Mouse (Mus musculus) forebrain, embryonic 13.5 days (tissue): ENCODE results near the gene Pknox2. TPM values are rescaled to one million over a fixed set of nuclear protein-coding genes. Genes with fewer than 3 reads are reported as not detected.

Experiments
- ATAC-seq: fragments of 200-750 bp; cut with Nextera tagmentation; 2 replicates; pipeline ENCODE4 v1.8.0; 2017
- H3K27ac ChIP-seq: fragments of 300-500 bp; sonication (generic); 2 replicates; pipeline ENCODE4 v1.5.1; 2015; ENCODE audit warnings: inconsistent platforms, mild to moderate bottlenecking, moderate library complexity
- H3K27me3 ChIP-seq: fragments of 300-500 bp; sonication (generic); 2 replicates; pipeline ENCODE4 v1.6.1; 2015; ENCODE audit warnings: mild to moderate bottlenecking, inconsistent platforms
- H3K36me3 ChIP-seq: fragments of 300-500 bp; sonication (generic); 2 replicates; pipeline ENCODE4 v1.6.1; 2015; ENCODE audit warnings: mild to moderate bottlenecking, inconsistent platforms; ENCODE audit not compliant: poor library complexity, severe bottlenecking
- H3K4me1 ChIP-seq: fragments of 300-500 bp; sonication (generic); 2 replicates; pipeline ENCODE4 v1.6.1; 2015; ENCODE audit warnings: inconsistent platforms
- H3K4me2 ChIP-seq: fragments of 300-500 bp; sonication (generic); 2 replicates; pipeline ENCODE4 v1.6.1; 2015; ENCODE audit warnings: inconsistent platforms, mild to moderate bottlenecking, moderate library complexity
- H3K4me3 ChIP-seq: fragments of 300-500 bp; sonication (generic); 2 replicates; pipeline ENCODE4 v1.5.1; 2015; ENCODE audit warnings: mild to moderate bottlenecking, inconsistent platforms
- H3K9ac ChIP-seq: fragments of 300-500 bp; sonication (generic); 2 replicates; pipeline ENCODE4 v1.6.1; 2015; ENCODE audit warnings: mild to moderate bottlenecking, inconsistent platforms
- H3K9me3 ChIP-seq: fragments of 300-500 bp; sonication (generic); replicated peaks from 2 replicates; pipeline ENCODE4 v1.6.1; 2016; ENCODE audit warnings: inconsistent platforms
- WGBS: fragments of 180-500 bp; shearing (Covaris S2); methylation state at CpG from one replicate; pipeline ENCODE4 v1.1.7; 2015; 5-methylcytosine and 5-hydroxymethylcytosine counted together
- polyA plus RNA-seq: library from polyadenylated mRNA; unstranded; fragments of >200 nt; fragmentation: Nextera tagmentation; extraction: Ambion mirVana; gene quantifications from 2 replicates; pipeline ENCODE4 v1.2.1, GENCODE M21; 2015

Pknox2 gene
- polyA plus RNA-seq, 1 experiment from 2014 or later = 18.7 TPM

DNA sequence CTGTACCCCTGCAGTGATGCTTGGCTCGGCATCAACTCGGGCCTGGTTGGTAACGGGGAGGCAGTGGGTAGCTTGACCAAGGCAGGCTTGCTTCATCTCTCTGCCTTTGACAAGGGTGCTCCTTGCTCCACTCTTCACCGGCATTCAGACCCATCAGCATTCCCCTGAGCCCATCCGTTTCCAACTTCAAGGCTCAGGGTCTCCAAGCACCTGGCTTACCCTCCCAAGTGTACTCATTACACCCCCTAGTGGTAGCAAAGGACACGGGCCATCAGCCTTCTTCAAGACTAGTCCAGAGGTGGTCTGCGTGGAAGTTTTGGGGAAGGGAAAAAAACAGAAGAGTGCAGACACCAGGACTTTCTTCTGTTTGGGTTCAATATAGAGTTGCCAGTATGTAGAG, 178.5 kb downstream of the Pknox2 start:
- Histone ChIP-seq H3K4me2 (no peak overlapping the region), H3K4me3 (no peak overlapping the region), H3K27ac (no peak overlapping the region), H3K27me3 (no peaks in the 10 kb centered on the region), H3K36me3 (no peaks in the 10 kb centered on the region), H3K4me1 (peaks cover 49% of the 10 kb centered on the region), H3K9ac (no peak overlapping the region), H3K9me3 (no peaks in the 10 kb centered on the region)
- 37% methylated on average over 7 of the region's 7 CpGs for WGBS
- ATAC-seq = peak; percentile 75

GRCm38 (mm10) chr9:36968236-36968635, 179.0 kb downstream of the Pknox2 start:
- 79% methylated on average over 7 of the region's 7 CpGs for WGBS
- Histone ChIP-seq H3K27me3 (peaks cover 2% of the 10 kb centered on the region; the same call in 1 of the 2 replicates), H3K9ac (no peak overlapping the region), H3K4me1 (peaks cover 49% of the 10 kb centered on the region), H3K36me3 (no peaks in the 10 kb centered on the region), H3K9me3 (no peaks in the 10 kb centered on the region), H3K4me3 (no peak overlapping the region), H3K4me2 (no peak overlapping the region), H3K27ac (no peak overlapping the region)
- ATAC-seq = no peak

- H3K4me1 ChIP-seq = peaks cover 43% of the 10 kb centered on the region
Measured at GRCm38 (mm10) chr9:36965720-36966119, 181.5 kb downstream of the Pknox2 start.

GRCm38 (mm10) chr9:36964230-36964629, 183.0 kb downstream of the Pknox2 start:
- peak overlapping the region; percentile 40; the same call in 1 of the 2 replicates for H3K9ac ChIP-seq
- peaks cover 2% of the 10 kb centered on the region; the same call in 1 of the 2 replicates for H3K27me3 ChIP-seq
- H3K36me3 ChIP-seq = no peaks in the 10 kb centered on the region
- WGBS = 1% methylated on average over 5 of the region's 5 CpGs
- no peak overlapping the region for H3K4me3 ChIP-seq
- H3K27ac ChIP-seq = peak overlapping the region; percentile 3; the same call in 1 of the 2 replicates
- H3K9me3 ChIP-seq = no peaks in the 10 kb centered on the region
- H3K4me1 ChIP-seq = peaks cover 43% of the 10 kb centered on the region
- H3K4me2 ChIP-seq = no peak overlapping the region
- peak; percentile 37; the same call in 1 of the 2 replicates for ATAC-seq

More at GRCm38 (mm10) chr9:36965720-36966119, 181.5 kb downstream of the Pknox2 start:
- Histone ChIP-seq H3K27me3 (peaks cover 2% of the 10 kb centered on the region; the same call in 1 of the 2 replicates), H3K4me2 (no peak overlapping the region), H3K9me3 (no peaks in the 10 kb centered on the region), H3K36me3 (no peaks in the 10 kb centered on the region), H3K4me3 (no peak overlapping the region), H3K27ac (no peak overlapping the region), H3K9ac (no peak overlapping the region)
- 65% methylated on average over 5 of the region's 5 CpGs for WGBS
- ATAC-seq = no peak

DNA sequence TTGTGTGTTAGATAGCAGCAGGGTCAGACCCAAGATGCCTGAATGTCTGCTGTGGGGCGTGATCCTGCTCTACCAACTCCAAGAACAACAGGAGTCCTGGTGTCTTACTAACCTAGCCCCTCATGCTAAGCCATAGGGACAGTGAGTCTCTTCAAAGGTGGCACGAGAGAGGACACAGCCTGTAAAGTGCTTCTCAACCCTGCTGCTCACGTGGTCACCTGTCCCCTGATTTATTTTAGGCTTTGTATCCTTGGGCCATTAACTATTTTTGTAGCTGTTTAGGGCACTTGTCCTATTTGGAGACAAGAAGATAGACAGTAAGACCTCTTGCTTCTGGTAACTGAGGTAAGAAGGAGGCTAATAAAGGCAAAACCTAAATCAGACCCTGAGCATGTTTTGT, 183.7 kb downstream of the Pknox2 start:
- Histone ChIP-seq H3K4me1 (peaks cover 40% of the 10 kb centered on the region), H3K4me3 (no peak overlapping the region)

DNA sequence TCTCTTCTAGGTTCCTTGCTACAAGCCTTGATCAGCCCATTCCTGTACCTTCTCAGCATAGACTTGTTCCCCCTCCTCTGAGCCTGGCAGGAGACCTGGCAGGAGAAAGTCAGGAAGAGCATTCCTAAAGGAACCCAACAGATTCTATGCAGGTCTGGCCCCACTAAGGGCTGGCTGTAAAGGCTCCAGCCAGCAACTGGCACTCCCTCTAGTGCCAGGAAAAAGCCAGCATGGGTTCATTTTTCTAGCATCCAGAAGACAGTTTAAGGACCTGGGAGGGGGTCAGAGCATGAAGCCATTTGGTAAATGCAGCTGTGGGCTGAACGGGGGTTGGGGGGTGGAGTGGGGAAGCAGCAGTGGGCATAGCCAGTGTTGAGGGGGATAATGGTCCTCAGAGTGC, 185.3 kb downstream of the Pknox2 start:
- H3K4me2 ChIP-seq = no peak overlapping the region
- no peak overlapping the region for H3K4me3 ChIP-seq
- no peak overlapping the region for H3K9ac ChIP-seq
- H3K27ac ChIP-seq = no peak overlapping the region
- H3K27me3 ChIP-seq = peaks cover 2% of the 10 kb centered on the region; the same call in 1 of the 2 replicates
- peaks cover 35% of the 10 kb centered on the region for H3K4me1 ChIP-seq
- H3K36me3 ChIP-seq = no peaks in the 10 kb centered on the region
- no peak for ATAC-seq
- H3K9me3 ChIP-seq = no peaks in the 10 kb centered on the region
- 40% methylated on average over 1 of the region's 1 CpGs for WGBS

More for the DNA sequence above, 183.7 kb downstream of the Pknox2 start:
- peaks cover 2% of the 10 kb centered on the region; the same call in 1 of the 2 replicates for H3K27me3 ChIP-seq
- ATAC-seq = no peak
- H3K4me2 ChIP-seq = no peak overlapping the region
- WGBS = 46% methylated on average over 3 of the region's 3 CpGs
- no peaks in the 10 kb centered on the region for H3K9me3 ChIP-seq
- no peak overlapping the region for H3K9ac ChIP-seq
- H3K36me3 ChIP-seq = no peaks in the 10 kb centered on the region
- no peak overlapping the region for H3K27ac ChIP-seq

GRCm38 (mm10) chr9:36961153-36961552, 186.1 kb downstream of the Pknox2 start:
- H3K4me2 ChIP-seq = no peak overlapping the region
- no peaks in the 10 kb centered on the region for H3K36me3 ChIP-seq
- no peak overlapping the region for H3K9ac ChIP-seq
- H3K27ac ChIP-seq = no peak overlapping the region
- H3K4me1 ChIP-seq = peaks cover 35% of the 10 kb centered on the region
- no peaks in the 10 kb centered on the region for H3K9me3 ChIP-seq
- 93% methylated on average over 5 of the region's 5 CpGs for WGBS
- H3K27me3 ChIP-seq = peaks cover 2% of the 10 kb centered on the region; the same call in 1 of the 2 replicates
- H3K4me3 ChIP-seq = no peak overlapping the region
- ATAC-seq = no peak

GRCm38 (mm10) chr9:36951133-36951484, 196.1 kb downstream of the Pknox2 start:
- Histone ChIP-seq H3K4me2 (peak overlapping the region; percentile 33; the same call in 1 of the 2 replicates), H3K4me3 (no peak overlapping the region), H3K9ac (no peak overlapping the region), H3K27ac (peak overlapping the region; percentile 72), H3K9me3 (no peaks in the 10 kb centered on the region), H3K27me3 (no peaks in the 10 kb centered on the region), H3K36me3 (peaks cover 15% of the 10 kb centered on the region), H3K4me1 (peaks cover 21% of the 10 kb centered on the region)
- no peak for ATAC-seq
- 68% methylated on average over 2 of the region's 2 CpGs for WGBS

GRCm38 (mm10) chr9:36950271-36951132, 196.7 kb downstream of the Pknox2 start:
- peak; percentile 83 for ATAC-seq
- peak overlapping the region; percentile 72 for H3K27ac ChIP-seq
- peaks cover 15% of the 10 kb centered on the region for H3K36me3 ChIP-seq
- peaks cover 21% of the 10 kb centered on the region for H3K4me1 ChIP-seq
- H3K9ac ChIP-seq = no peak overlapping the region
- 4% methylated on average over 14 of the region's 14 CpGs for WGBS
- no peaks in the 10 kb centered on the region for H3K9me3 ChIP-seq
- no peak overlapping the region for H3K4me3 ChIP-seq
- no peaks in the 10 kb centered on the region for H3K27me3 ChIP-seq
- peak overlapping the region; percentile 33 for H3K4me2 ChIP-seq

- H3K36me3 ChIP-seq = 0 out of 2 replicates have a peak, but pooled peaks cover 1% of the 10 kb centered on the region
- WGBS = 90% methylated on average over 5 of the region's 5 CpGs
- no peak for ATAC-seq
Measured at GRCm38 (mm10) chr9:36948181-36948580, 199.0 kb downstream of the Pknox2 start.

GRCm38 (mm10) chr9:36947056-36947694, 200.0 kb downstream of the Pknox2 start:
- no peaks in the 10 kb centered on the region for H3K9me3 ChIP-seq
- no peak overlapping the region for H3K27ac ChIP-seq
- H3K4me1 ChIP-seq = peaks cover 21% of the 10 kb centered on the region
- no peaks in the 10 kb centered on the region for H3K36me3 ChIP-seq
- no peak overlapping the region for H3K4me2 ChIP-seq
- no peak overlapping the region for H3K9ac ChIP-seq
- ATAC-seq = no peak
- H3K27me3 ChIP-seq = no peaks in the 10 kb centered on the region
- WGBS = 92% methylated on average over 5 of the region's 5 CpGs
- no peak overlapping the region for H3K4me3 ChIP-seq

More at GRCm38 (mm10) chr9:36948181-36948580, 199.0 kb downstream of the Pknox2 start:
- Histone ChIP-seq H3K4me3 (no peak overlapping the region), H3K27me3 (no peaks in the 10 kb centered on the region), H3K9ac (no peak overlapping the region), H3K4me2 (no peak overlapping the region), H3K4me1 (peaks cover 21% of the 10 kb centered on the region), H3K9me3 (no peaks in the 10 kb centered on the region), H3K27ac (no peak overlapping the region)

- Histone ChIP-seq H3K4me3 (no peak overlapping the region), H3K4me2 (no peak overlapping the region), H3K27ac (no peak overlapping the region), H3K9ac (no peak overlapping the region), H3K27me3 (no peaks in the 10 kb centered on the region), H3K36me3 (no peaks in the 10 kb centered on the region), H3K4me1 (peaks cover 16% of the 10 kb centered on the region), H3K9me3 (no peaks in the 10 kb centered on the region)
- WGBS = 73% methylated on average over 7 of the region's 7 CpGs
- ATAC-seq = no peak
Measured at GRCm38 (mm10) chr9:36944843-36945242, 202.4 kb downstream of the Pknox2 start.
